Mouse (Mus musculus) ES-E14 (cell line): ENCODE measurements around the gene Anapc5. TPM values are rescaled to one million over a fixed set of nuclear protein-coding genes. Genes with fewer than 3 reads are reported as not detected.

Source experiments
- DNase-seq: peaks from one replicate; pipeline ENCODE4 v3.0.0-alpha.2; 2013; ENCODE audit warnings: low read depth, low spot score
- H3K27ac ChIP-seq: 2 replicates; pipeline ENCODE4 v1.5.1; 2012; ENCODE audit warnings: low read depth, mild to moderate bottlenecking, low read length, moderate library complexity, mixed read lengths; ENCODE audit not compliant: poor library complexity, insufficient read depth, severe bottlenecking
- H3K36me3 ChIP-seq: 2 replicates; pipeline ENCODE4 v1.6.1; 2012; ENCODE audit warnings: mild to moderate bottlenecking, low read length, moderate library complexity, mixed read lengths; ENCODE audit not compliant: control insufficient read depth, poor library complexity, insufficient read depth, severe bottlenecking
- H3K4me1 ChIP-seq, 2 experiments: fragments of 150-350 bp in 1 of 2; sonication (generic) in 1 of 2; 2 replicates each; pipeline ENCODE4 v1.6.1; 2012; ENCODE audit warnings: low read length in 2 of 2, mild to moderate bottlenecking in 1 of 2, mixed read lengths in 1 of 2; ENCODE audit not compliant: control insufficient read depth in 2 of 2, insufficient read depth in 2 of 2, poor library complexity in 1 of 2
- H3K4me3 ChIP-seq, 2 experiments: fragments of 150-350 bp in 1 of 2; sonication (generic) in 1 of 2; 2 replicates each; pipeline ENCODE4 v1.5.1; 2012; ENCODE audit warnings: low read length in 2 of 2, low read depth in 1 of 2, mild to moderate bottlenecking in 1 of 2, mixed read lengths in 1 of 2; ENCODE audit not compliant: insufficient read depth in 1 of 2, poor library complexity in 1 of 2, severe bottlenecking in 1 of 2
- H3K9ac ChIP-seq: 2 replicates; pipeline ENCODE4 v1.6.1; 2012; ENCODE audit warnings: low read depth, mild to moderate bottlenecking, low read length, mixed read lengths; ENCODE audit not compliant: poor library complexity, insufficient read depth, severe bottlenecking
- H3K9me3 ChIP-seq: fragments of 150-350 bp; sonication (generic); 2 replicates; pipeline ENCODE4 v1.6.1; 2012; ENCODE audit warnings: low read depth, mild to moderate bottlenecking, low read length; ENCODE audit not compliant: control insufficient read depth, insufficient read depth
- CHD2 ChIP-seq: IDR thresholded peaks from 2 replicates; pipeline ENCODE4 v1.6.1; 2014; ENCODE audit warnings: mild to moderate bottlenecking, low read depth, low read length, inconsistent platforms
- HCFC1 ChIP-seq: IDR thresholded peaks from 2 replicates; pipeline ENCODE4 v1.6.1; 2012; ENCODE audit warnings: low read length, inconsistent platforms, borderline replicate concordance; ENCODE audit not compliant: insufficient read depth
- MAFK ChIP-seq: IDR thresholded peaks from 2 replicates; pipeline ENCODE4 v1.6.1; 2014; ENCODE audit warnings: mild to moderate bottlenecking, low read depth, low read length, inconsistent platforms; ENCODE audit not compliant: insufficient read depth
- ZC3H11A ChIP-seq: IDR thresholded peaks from 2 replicates; pipeline ENCODE4 v1.6.1; 2012; ENCODE audit warnings: low read depth, mild to moderate bottlenecking, inconsistent platforms, low read length, borderline replicate concordance
- ZNF384 ChIP-seq: IDR thresholded peaks from 2 replicates; pipeline ENCODE4 v1.6.1; 2012; ENCODE audit warnings: low read depth, low read length, inconsistent platforms
- in situ Hi-C, 2 experiments: fragments of 600-800 bp; cut with MboI; formaldehyde crosslinking; loops; one replicate each; pipeline ENCODE4 v1.15.1; 2025; ENCODE audit warnings: low sequenced_read_pairs in 2 of 2, inconsistent platforms in 1 of 2; ENCODE audit not compliant: unreplicated experiment in 2 of 2
- total RNA-seq: library from RNA; depleted of rRNA; stranded (reverse); fragments of 300-350 nt; gene quantifications from 2 replicates; pipeline ENCODE4 v1.2.3, GENCODE M21; 2012

Gene Anapc5
- total RNA-seq, 1 experiment, result 285 TPM

GRCm38 (mm10) chr5:122801684-122802083, 19.5 kb downstream of the Anapc5 start:
- Histone ChIP-seq H3K4me3 (no peak overlapping the region), H3K4me1 (peaks cover 0 to 11% of the 10 kb centered on the region in 2 experiments; a peak in 1 of 4 replicates), H3K9ac (no peak overlapping the region), H3K9me3 (no peaks in the 10 kb centered on the region), H3K27ac (no peak overlapping the region), H3K36me3 (peaks cover 67% of the 10 kb centered on the region)
- no peak for DNase-seq
- no peak for TF ChIP-seq CHD2
- no peak for TF ChIP-seq ZNF384
- TF ChIP-seq ZC3H11A, result no peak
- no peak for TF ChIP-seq HCFC1
- no peak for TF ChIP-seq MAFK
- in situ Hi-C loops, result no loop called here

GRCm38 (mm10) chr5:122800345-122801010, 20.7 kb downstream of the Anapc5 start:
- Histone ChIP-seq H3K9me3 (no peaks in the 10 kb centered on the region), H3K4me3 (no peak overlapping the region), H3K36me3 (peaks cover 60% of the 10 kb centered on the region), H3K9ac (no peak overlapping the region), H3K27ac (no peak overlapping the region), H3K4me1 (peaks cover 0 to 11% of the 10 kb centered on the region in 2 experiments; a peak in 1 of 4 replicates)
- TF ChIP-seq ZNF384 (no peak), CHD2 (no peak), HCFC1 (no peak), MAFK (no peak), ZC3H11A (no peak)
- DNase-seq, result no peak
- in situ Hi-C loops, result no loop called here

- peaks cover 0 to 11% of the 10 kb centered on the region in 2 experiments; a peak in 1 of 4 replicates for H3K4me1 ChIP-seq
- in situ Hi-C loops, result no loop called here
- no peaks in the 10 kb centered on the region for H3K9me3 ChIP-seq
- H3K9ac ChIP-seq, result no peak overlapping the region
- DNase-seq, result no peak
- TF ChIP-seq HCFC1 (no peak), MAFK (no peak), ZNF384 (no peak), ZC3H11A (no peak), CHD2 (no peak)
- no peak overlapping the region for H3K4me3 ChIP-seq
- no peak overlapping the region for H3K27ac ChIP-seq
- H3K36me3 ChIP-seq, result peaks cover 55% of the 10 kb centered on the region
These were observed 21.5 kb downstream of the Anapc5 start for GRCm38 (mm10) chr5:122799379-122800344.

- Histone ChIP-seq H3K9ac (no peak overlapping the region), H3K27ac (no peak overlapping the region), H3K36me3 (peaks cover 53% of the 10 kb centered on the region), H3K9me3 (no peaks in the 10 kb centered on the region), H3K4me1 (peaks cover 0 to 11% of the 10 kb centered on the region in 2 experiments; a peak in 1 of 4 replicates), H3K4me3 (no peak overlapping the region)
- no peak for DNase-seq
- TF ChIP-seq ZC3H11A (no peak), MAFK (no peak), HCFC1 (no peak), CHD2 (no peak), ZNF384 (no peak)
- in situ Hi-C loops, result no loop called here
These were observed 22.4 kb downstream of the Anapc5 start for GRCm38 (mm10) chr5:122798557-122799378.
